Mouse (Mus musculus) hindbrain, embryonic 10.5 days (tissue): ENCODE results near the gene Gm28047. TPM values are rescaled to one million over a fixed set of nuclear protein-coding genes. Genes with fewer than 3 reads are reported as not detected.

Experiments used
- DNase-seq: peaks from one replicate; pipeline ENCODE4 v3.0.0-alpha.2; 2017; ENCODE audit warnings: low spot score
- H3K27ac ChIP-seq: fragments of 300-500 bp; sonication (generic); 2 replicates; pipeline ENCODE4 v1.5.1; 2016; ENCODE audit warnings: mild to moderate bottlenecking, moderate library complexity
- H3K27me3 ChIP-seq: fragments of 300-500 bp; sonication (generic); 2 replicates; pipeline ENCODE4 v1.6.1; 2016; ENCODE audit warnings: mild to moderate bottlenecking; ENCODE audit not compliant: poor library complexity, insufficient read depth, severe bottlenecking
- H3K36me3 ChIP-seq: fragments of 300-500 bp; sonication (generic); 2 replicates; pipeline ENCODE4 v1.6.1; 2016; ENCODE audit warnings: mild to moderate bottlenecking, moderate library complexity
- H3K4me1 ChIP-seq: fragments of 300-500 bp; sonication (generic); replicated peaks from 2 replicates; pipeline ENCODE4 v1.6.1; 2016; ENCODE audit warnings: mild to moderate bottlenecking
- H3K4me3 ChIP-seq: fragments of 300-500 bp; sonication (generic); 2 replicates; pipeline ENCODE4 v1.5.1; 2016; ENCODE audit warnings: mild to moderate bottlenecking, moderate library complexity
- H3K9me3 ChIP-seq: fragments of 300-500 bp; sonication (generic); 2 replicates; pipeline ENCODE4 v1.6.1; 2016; ENCODE audit warnings: mild to moderate bottlenecking, moderate library complexity
- WGBS: fragments of 180-500 bp; shearing (Covaris S2); methylation state at CpG from one replicate; pipeline ENCODE4 v1.1.7; 2016; 5-methylcytosine and 5-hydroxymethylcytosine counted together
- microRNA counts: library from miRNA; unstranded; fragments of <30 nt; microRNA quantifications from one replicate; lab custom pipeline; 2017
- polyA plus RNA-seq: library from polyadenylated mRNA; unstranded; fragments of >200 nt; fragmentation: Nextera tagmentation; extraction: Ambion mirVana; gene quantifications from 2 replicates; pipeline ENCODE4 v1.2.1, GENCODE M21; 2016

Gm28047 gene
- polyA plus RNA-seq, 1 experiment from 2014 or later = not detected

DNA sequence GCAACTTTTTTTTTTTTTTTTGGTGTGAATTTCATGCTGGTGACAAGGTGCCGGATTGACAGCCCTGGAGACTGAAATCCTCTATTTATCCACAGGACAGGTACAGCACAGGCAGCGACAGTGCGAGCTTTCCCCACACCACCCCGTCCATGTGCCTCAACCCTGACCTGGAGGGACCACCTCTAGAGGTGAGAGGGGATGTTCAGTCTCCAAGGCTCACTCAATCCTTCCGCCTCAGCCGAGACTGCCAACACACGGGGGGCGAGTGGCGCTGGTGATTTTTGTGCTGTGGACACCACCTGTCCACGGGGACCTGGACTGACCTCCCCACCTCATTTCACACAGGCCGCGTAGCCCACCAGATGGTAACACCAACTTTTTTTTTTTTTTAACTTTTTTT, 139.0 kb downstream of the Gm28047 start:
- WGBS = 94% methylated on average over 12 of the region's 12 CpGs
- peaks cover 99% of the 10 kb centered on the region for H3K36me3 ChIP-seq

GRCm38 (mm10) chr15:102483136-102483535, 141.7 kb downstream of the Gm28047 start:
- Histone ChIP-seq H3K4me3 (no peak overlapping the region), H3K9me3 (no peaks in the 10 kb centered on the region), H3K36me3 (peaks cover 97% of the 10 kb centered on the region), H3K27me3 (no peaks in the 10 kb centered on the region), H3K27ac (no peak overlapping the region), H3K4me1 (no peaks in the 10 kb centered on the region)
- no peak for DNase-seq
- WGBS = 93% methylated on average over 3 of the region's 3 CpGs

More for the DNA sequence above, 139.0 kb downstream of the Gm28047 start:
- DNase-seq = no peak
- Histone ChIP-seq H3K9me3 (no peaks in the 10 kb centered on the region), H3K27me3 (no peaks in the 10 kb centered on the region), H3K27ac (no peak overlapping the region), H3K4me1 (no peaks in the 10 kb centered on the region), H3K4me3 (no peak overlapping the region)

GRCm38 (mm10) chr15:102474520-102474919, 150.3 kb downstream of the Gm28047 start:
- WGBS = 92% methylated on average over 2 of the region's 2 CpGs
- H3K27ac ChIP-seq = no peak overlapping the region
- H3K4me1 ChIP-seq = peaks cover 19% of the 10 kb centered on the region
- H3K27me3 ChIP-seq = no peaks in the 10 kb centered on the region
- no peak for DNase-seq
- H3K9me3 ChIP-seq = no peaks in the 10 kb centered on the region
- H3K36me3 ChIP-seq = peaks cover 69% of the 10 kb centered on the region
- H3K4me3 ChIP-seq = no peak overlapping the region

MicroRNAs encoded within 50 kb of the gene (microRNA counts, 519-probe panel; counts per million panel counts)
- 1,255 counts per million, percentile 77 among the panel's probes with 10 or more counts for microRNA mmu-miR-688 (lab: Ali Mortazavi, UCI)

Other genes starting within 250 kb of the Gm28047 start
- gene Sp1, start 218.9 kb downstream of the Gm28047 start, polyA plus RNA-seq = 6.1 and 9.3 TPM in 2 replicates
- 0.17 and 0.18 TPM in 2 replicates for gene Amhr2, start 179.7 kb downstream of the Gm28047 start, polyA plus RNA-seq
- gene Prr13, start 166.0 kb downstream of the Gm28047 start, polyA plus RNA-seq = 84.3 and 98.2 TPM in 2 replicates
- 166 and 207 TPM in 2 replicates for gene Pcbp2, start 154.5 kb downstream of the Gm28047 start, polyA plus RNA-seq
- 3.9 and 11.3 TPM in 2 replicates for gene Gm10337, start 121.3 kb downstream of the Gm28047 start, polyA plus RNA-seq
- gene Map3k12, start 108.0 kb downstream of the Gm28047 start, polyA plus RNA-seq = 27.1 and 35.2 TPM in 2 replicates
- gene Tarbp2, start 106.9 kb downstream of the Gm28047 start, polyA plus RNA-seq = 132 and 135 TPM in 2 replicates
- 1.5 and 2.4 TPM in 2 replicates for gene Npff, start 100.1 kb downstream of the Gm28047 start, polyA plus RNA-seq
- gene Atf7, start 397 bp upstream of the Gm28047 start, polyA plus RNA-seq = 17.5 and 20.4 TPM in 2 replicates
- gene Atp5g2, start 47.3 kb upstream of the Gm28047 start, polyA plus RNA-seq = 63.3 and 73.4 TPM in 2 replicates
- gene Calcoco1, start 97.1 kb upstream of the Gm28047 start, polyA plus RNA-seq = 32.1 and 38.5 TPM in 2 replicates